Mouse (Mus musculus) small intestine, adult 2 months (tissue): ENCODE results near the gene Edaradd.

Experiments
- CTCF ChIP-seq: fragments of 200-500 bp; IDR thresholded peaks from 2 replicates; pipeline ENCODE4 v1.5.1; 2012; ENCODE audit warnings: low read depth, mild to moderate bottlenecking, control low read depth, inconsistent platforms, low read length, moderate library complexity, mixed read lengths; ENCODE audit not compliant: insufficient replicate concordance, insufficient read length; ENCODE audit errors: extremely low read depth
- POLR2A ChIP-seq: fragments of 200-500 bp; IDR thresholded peaks from 2 replicates; pipeline ENCODE4 v1.6.1; 2012; ENCODE audit warnings: low read depth, mild to moderate bottlenecking, control low read depth, inconsistent platforms, low read length, moderate library complexity

DNA sequence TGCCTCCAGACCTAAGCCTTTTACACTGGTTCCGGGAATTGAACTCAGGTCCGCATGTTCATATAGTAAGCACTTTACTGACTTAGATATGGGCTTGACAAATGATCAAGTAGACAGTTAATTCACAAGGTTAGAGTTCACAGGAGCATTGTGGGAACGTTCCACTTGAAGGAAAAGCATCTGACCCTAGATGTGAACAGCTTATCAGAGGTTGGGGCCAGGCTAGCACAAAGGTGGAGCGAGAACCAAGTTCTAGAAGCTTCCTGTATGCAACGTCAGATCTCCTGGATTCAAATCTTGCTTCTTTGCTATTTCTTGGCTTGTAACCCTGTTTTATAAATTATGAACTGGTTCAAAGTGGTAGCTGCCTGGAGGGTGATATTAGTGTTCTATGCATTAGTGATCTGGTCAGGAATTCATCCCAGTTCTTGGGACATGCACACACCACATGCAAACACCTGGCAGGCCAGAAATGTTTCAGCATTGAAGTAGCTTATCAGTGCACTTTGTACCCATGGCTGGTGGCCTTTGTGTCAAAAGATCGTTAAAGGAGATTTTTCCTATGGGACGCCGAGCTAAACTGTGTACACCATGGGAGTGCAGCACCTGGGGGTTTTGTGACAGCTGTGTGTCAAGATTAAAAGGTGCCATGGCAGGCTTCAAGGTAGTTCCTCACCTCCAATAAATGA is 23.8 kb upstream of the Edaradd start:
- TF ChIP-seq POLR2A (no peak), CTCF (no peak)
